Mouse (Mus musculus) bone marrow macrophage, adult 2 months (primary cell): ENCODE measurements around the gene Dmpk. TPM values are rescaled to one million over a fixed set of nuclear protein-coding genes. Genes with fewer than 3 reads are reported as not detected.
A peak's percentile ranks its signal among the peaks of the same experiment; 100 is the strongest.

Experiments used
- H3K27ac ChIP-seq: 2 replicates; pipeline ENCODE4 v1.5.1; 2012; ENCODE audit warnings: low read depth, low read length; ENCODE audit not compliant: insufficient read depth
- H3K4me1 ChIP-seq: 2 replicates; pipeline ENCODE4 v1.6.1; 2012; ENCODE audit warnings: low read length; ENCODE audit not compliant: control insufficient read depth, insufficient read depth
- H3K4me3 ChIP-seq: 2 replicates; pipeline ENCODE4 v1.5.1; 2012; ENCODE audit warnings: mild to moderate bottlenecking, low read length, moderate library complexity; ENCODE audit not compliant: insufficient read depth
- CTCF ChIP-seq: IDR thresholded peaks from 2 replicates; pipeline ENCODE4 v1.5.1; 2012; ENCODE audit warnings: low read depth, mild to moderate bottlenecking, low read length, moderate library complexity
- POLR2A ChIP-seq: IDR thresholded peaks from 2 replicates; pipeline ENCODE4 v1.6.1; 2012; ENCODE audit warnings: mild to moderate bottlenecking, low read depth, low read length, borderline replicate concordance
- polyA plus RNA-seq: library from polyadenylated mRNA; stranded (reverse); fragments of >200 nt; gene quantifications from 2 replicates; pipeline ENCODE4 v1.2.4, GENCODE M21; 2012; ENCODE audit not compliant: missing spikeins, insufficient read depth, insufficient read length

Gene Dmpk
- polyA plus RNA-seq, 1 experiment, result 4.2 TPM

GRCm38 (mm10) chr7:19086760-19087159 lies 3.1 kb downstream of the Dmpk start:
- no peak overlapping the region for H3K27ac ChIP-seq
- no peak overlapping the region for H3K4me3 ChIP-seq
- H3K4me1 ChIP-seq, result peaks cover 15% of the 10 kb centered on the region
- TF ChIP-seq POLR2A, result no peak
- TF ChIP-seq CTCF, result no peak

GRCm38 (mm10) chr7:19088813-19089212 lies 5.2 kb downstream of the Dmpk start:
- peaks cover 14% of the 10 kb centered on the region for H3K4me1 ChIP-seq
- no peak overlapping the region for H3K4me3 ChIP-seq

DNA sequence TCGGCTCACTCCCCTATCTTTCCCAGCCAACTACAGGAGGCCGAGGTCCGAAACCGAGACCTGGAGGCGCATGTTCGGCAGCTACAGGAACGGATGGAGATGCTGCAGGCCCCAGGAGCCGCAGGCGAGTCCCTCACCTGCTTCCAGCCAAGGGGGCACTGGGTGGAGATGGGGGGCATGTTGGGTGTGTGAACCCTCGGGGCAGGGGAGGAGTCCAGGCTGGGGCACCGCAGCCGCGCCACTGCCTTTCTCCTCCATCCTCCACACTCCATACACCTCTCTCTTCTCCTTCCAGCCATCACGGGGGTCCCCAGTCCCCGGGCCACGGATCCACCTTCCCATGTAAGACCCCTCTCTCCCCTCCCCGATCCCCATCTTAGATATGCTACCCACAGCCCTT lies 8.3 kb downstream of the Dmpk start:
- Histone ChIP-seq H3K4me3 (no peak overlapping the region), H3K27ac (no peak overlapping the region), H3K4me1 (no peaks in the 10 kb centered on the region)
- TF ChIP-seq CTCF (no peak), POLR2A (no peak)

More at GRCm38 (mm10) chr7:19088813-19089212, 5.2 kb downstream of the Dmpk start:
- H3K27ac ChIP-seq, result no peak overlapping the region
- TF ChIP-seq CTCF (peak; percentile 58; the same call in 1 of the 2 replicates), POLR2A (no peak)

GRCm38 (mm10) chr7:19092381-19093173 lies 8.9 kb downstream of the Dmpk start:
- Histone ChIP-seq H3K4me3 (no peak overlapping the region), H3K27ac (no peak overlapping the region), H3K4me1 (no peaks in the 10 kb centered on the region)
- TF ChIP-seq CTCF (no peak), POLR2A (no peak)

GRCm38 (mm10) chr7:19093174-19093521 lies 9.5 kb downstream of the Dmpk start:
- TF ChIP-seq CTCF, result peak; percentile 41; the same call in 1 of the 2 replicates
- no peak for TF ChIP-seq POLR2A
- Histone ChIP-seq H3K27ac (no peak overlapping the region), H3K4me1 (no peaks in the 10 kb centered on the region), H3K4me3 (peak overlapping the region; percentile 44)

GRCm38 (mm10) chr7:19093537-19094385 lies 10.1 kb downstream of the Dmpk start:
- H3K27ac ChIP-seq, result no peak overlapping the region
- H3K4me3 ChIP-seq, result peak overlapping the region; percentile 61
- TF ChIP-seq POLR2A (no peak), CTCF (no peak)
- H3K4me1 ChIP-seq, result no peaks in the 10 kb centered on the region

GRCm38 (mm10) chr7:19094471-19094825 lies 10.8 kb downstream of the Dmpk start, which contains the start of gene Six5:
Gene Six5, plus strand, starts transcription at chr7:19094594.
- Histone ChIP-seq H3K4me3 (peak within 1 kb of the TSS; percentile 61), H3K27ac (no peak within 1 kb of the TSS), H3K4me1 (no peaks in the 10 kb centered on the region)
- TF ChIP-seq POLR2A (no peak), CTCF (no peak)

- peak overlapping the region; percentile 61 for H3K4me3 ChIP-seq
- H3K27ac ChIP-seq, result no peak overlapping the region
- H3K4me1 ChIP-seq, result no peaks in the 10 kb centered on the region
Measured at GRCm38 (mm10) chr7:19094826-19095750, 11.4 kb downstream of the Dmpk start.

GRCm38 (mm10) chr7:19095751-19096110 lies 12.1 kb downstream of the Dmpk start:
- Histone ChIP-seq H3K4me1 (no peaks in the 10 kb centered on the region), H3K4me3 (no peak overlapping the region), H3K27ac (no peak overlapping the region)
- TF ChIP-seq CTCF (no peak), POLR2A (no peak)

More at GRCm38 (mm10) chr7:19094826-19095750, 11.4 kb downstream of the Dmpk start:
- TF ChIP-seq CTCF, result no peak
- no peak for TF ChIP-seq POLR2A

GRCm38 (mm10) chr7:19096421-19096976 lies 12.8 kb downstream of the Dmpk start:
- TF ChIP-seq CTCF (no peak), POLR2A (no peak)
- no peaks in the 10 kb centered on the region for H3K4me1 ChIP-seq
- no peak overlapping the region for H3K27ac ChIP-seq
- no peak overlapping the region for H3K4me3 ChIP-seq
